Mouse (Mus musculus) lung, embryonic 15.5 days (tissue): ENCODE data around the gene Bicdl1. TPM values are rescaled to one million over a fixed set of nuclear protein-coding genes. Genes with fewer than 3 reads are reported as not detected.

Experiments used
- ATAC-seq: fragments of 200-750 bp; cut with Nextera tagmentation; 2 replicates; pipeline ENCODE4 v1.8.0; 2017; ENCODE audit warnings: moderate number of reproducible peaks, borderline replicate concordance; ENCODE audit not compliant: low FRiP score, low TSS enrichment; ENCODE audit errors: extremely low read depth
- H3K27ac ChIP-seq: fragments of 300-500 bp; sonication (generic); 2 replicates; pipeline ENCODE4 v1.5.1; 2015; ENCODE audit warnings: moderate library complexity, mild to moderate bottlenecking, inconsistent platforms
- H3K27me3 ChIP-seq: fragments of 300-500 bp; sonication (generic); 2 replicates; pipeline ENCODE4 v1.6.1; 2015; ENCODE audit warnings: inconsistent platforms
- H3K36me3 ChIP-seq: fragments of 300-500 bp; sonication (generic); 2 replicates; pipeline ENCODE4 v1.6.1; 2015; ENCODE audit warnings: inconsistent platforms
- H3K4me1 ChIP-seq: fragments of 300-500 bp; sonication (generic); 2 replicates; pipeline ENCODE4 v1.6.1; 2015; ENCODE audit warnings: inconsistent platforms
- H3K4me2 ChIP-seq: fragments of 300-500 bp; sonication (generic); 2 replicates; pipeline ENCODE4 v1.6.1; 2015; ENCODE audit warnings: inconsistent platforms, mild to moderate bottlenecking, moderate library complexity
- H3K4me3 ChIP-seq: fragments of 300-500 bp; sonication (generic); 2 replicates; pipeline ENCODE4 v1.5.1; 2015; ENCODE audit warnings: mild to moderate bottlenecking, inconsistent platforms
- H3K9ac ChIP-seq: fragments of 300-500 bp; sonication (generic); 2 replicates; pipeline ENCODE4 v1.6.1; 2015; ENCODE audit warnings: inconsistent platforms
- H3K9me3 ChIP-seq: fragments of 300-500 bp; sonication (generic); 2 replicates; pipeline ENCODE4 v1.6.1; 2016; ENCODE audit warnings: inconsistent platforms
- WGBS: fragments of 180-500 bp; shearing (Covaris S2); methylation state at CpG from one replicate; pipeline ENCODE4 v1.1.7; 2015; 5-methylcytosine and 5-hydroxymethylcytosine counted together
- polyA plus RNA-seq: library from polyadenylated mRNA; unstranded; fragments of >200 nt; fragmentation: Nextera tagmentation; extraction: Ambion mirVana; gene quantifications from 2 replicates; pipeline ENCODE4 v1.2.1, GENCODE M21; 2015

Gene Bicdl1
- 9.6 and 11.6 TPM in 2 replicates for polyA plus RNA-seq

GRCm38 (mm10) chr5:115731001-115731731 lies at the start of gene Bicdl1:
Gene Bicdl1, minus strand, starts transcription at chr5:115731621.
- H3K9ac ChIP-seq, result no peak within 1 kb of the TSS
- peak within 1 kb of the TSS; percentile 56 for H3K4me3 ChIP-seq
- H3K27ac ChIP-seq, result peak within 1 kb of the TSS; percentile 33
- peaks cover 31% of the 10 kb centered on the region for H3K27me3 ChIP-seq
- H3K36me3 ChIP-seq, result no peaks in the 10 kb centered on the region
- peaks cover 17% of the 10 kb centered on the region for H3K4me1 ChIP-seq
- ATAC-seq, result peak; percentile 83; the same call in 1 of the 2 replicates
- H3K9me3 ChIP-seq, result no peaks in the 10 kb centered on the region
- WGBS, result under 1% methylated on average over 75 of the region's 83 CpGs
- peak within 1 kb of the TSS; percentile 100 for H3K4me2 ChIP-seq

- no peaks in the 10 kb centered on the region for H3K4me1 ChIP-seq
- ATAC-seq, result no peak
- H3K4me2 ChIP-seq, result no peak overlapping the region
- no peak overlapping the region for H3K27ac ChIP-seq
- no peak overlapping the region for H3K9ac ChIP-seq
- WGBS, result 48% methylated on average over 4 of the region's 4 CpGs
- H3K36me3 ChIP-seq, result no peaks in the 10 kb centered on the region
- no peaks in the 10 kb centered on the region for H3K9me3 ChIP-seq
- no peaks in the 10 kb centered on the region for H3K27me3 ChIP-seq
- H3K4me3 ChIP-seq, result no peak overlapping the region
Measured at GRCm38 (mm10) chr5:115776911-115777310, 45.5 kb upstream of the Bicdl1 start.

GRCm38 (mm10) chr5:115775350-115775749 lies 43.9 kb upstream of the Bicdl1 start:
- Histone ChIP-seq H3K4me3 (no peak overlapping the region), H3K9me3 (no peaks in the 10 kb centered on the region), H3K4me2 (no peak overlapping the region), H3K4me1 (no peaks in the 10 kb centered on the region), H3K9ac (no peak overlapping the region), H3K36me3 (no peaks in the 10 kb centered on the region), H3K27me3 (no peaks in the 10 kb centered on the region), H3K27ac (no peak overlapping the region)
- no peak for ATAC-seq
- 60% methylated on average over 4 of the region's 4 CpGs for WGBS

- H3K4me1 ChIP-seq, result no peaks in the 10 kb centered on the region
- WGBS, result 81% methylated on average over 4 of the region's 4 CpGs
- no peak overlapping the region for H3K9ac ChIP-seq
- no peak overlapping the region for H3K4me2 ChIP-seq
- no peak for ATAC-seq
- no peak overlapping the region for H3K4me3 ChIP-seq
- no peak overlapping the region for H3K27ac ChIP-seq
- no peaks in the 10 kb centered on the region for H3K36me3 ChIP-seq
- no peaks in the 10 kb centered on the region for H3K9me3 ChIP-seq
- H3K27me3 ChIP-seq, result no peaks in the 10 kb centered on the region
Measured at GRCm38 (mm10) chr5:115770048-115770447, 38.6 kb upstream of the Bicdl1 start.

- H3K4me1 ChIP-seq, result no peaks in the 10 kb centered on the region
- no peak overlapping the region for H3K4me3 ChIP-seq
- H3K27ac ChIP-seq, result no peak overlapping the region
- H3K9me3 ChIP-seq, result no peaks in the 10 kb centered on the region
- 88% methylated on average over 4 of the region's 4 CpGs for WGBS
- H3K4me2 ChIP-seq, result no peak overlapping the region
- ATAC-seq, result no peak
- no peaks in the 10 kb centered on the region for H3K27me3 ChIP-seq
- H3K9ac ChIP-seq, result no peak overlapping the region
- H3K36me3 ChIP-seq, result no peaks in the 10 kb centered on the region
Measured at GRCm38 (mm10) chr5:115769116-115769515, 37.7 kb upstream of the Bicdl1 start.

GRCm38 (mm10) chr5:115766821-115767220 lies 35.4 kb upstream of the Bicdl1 start:
- Histone ChIP-seq H3K27ac (no peak overlapping the region), H3K4me3 (no peak overlapping the region), H3K9me3 (no peaks in the 10 kb centered on the region), H3K9ac (no peak overlapping the region), H3K36me3 (no peaks in the 10 kb centered on the region), H3K4me2 (no peak overlapping the region), H3K4me1 (no peaks in the 10 kb centered on the region), H3K27me3 (no peaks in the 10 kb centered on the region)
- WGBS, result 69% methylated on average over 8 of the region's 8 CpGs
- no peak for ATAC-seq

- Histone ChIP-seq H3K4me2 (no peak overlapping the region), H3K36me3 (no peaks in the 10 kb centered on the region), H3K9me3 (no peaks in the 10 kb centered on the region), H3K27me3 (no peaks in the 10 kb centered on the region), H3K4me1 (no peaks in the 10 kb centered on the region), H3K27ac (no peak overlapping the region), H3K4me3 (no peak overlapping the region), H3K9ac (no peak overlapping the region)
- ATAC-seq, result no peak
- WGBS, result 70% methylated on average over 2 of the region's 2 CpGs
Measured at GRCm38 (mm10) chr5:115763981-115764380, 32.6 kb upstream of the Bicdl1 start.

GRCm38 (mm10) chr5:115760903-115761302 lies 29.5 kb upstream of the Bicdl1 start:
- H3K27ac ChIP-seq, result no peak overlapping the region
- no peaks in the 10 kb centered on the region for H3K36me3 ChIP-seq
- H3K4me1 ChIP-seq, result no peaks in the 10 kb centered on the region
- 49% methylated on average over 11 of the region's 11 CpGs for WGBS
- no peak overlapping the region for H3K4me3 ChIP-seq
- H3K4me2 ChIP-seq, result no peak overlapping the region
- no peaks in the 10 kb centered on the region for H3K27me3 ChIP-seq
- ATAC-seq, result no peak
- H3K9ac ChIP-seq, result no peak overlapping the region
- no peaks in the 10 kb centered on the region for H3K9me3 ChIP-seq

- Histone ChIP-seq H3K4me1 (no peaks in the 10 kb centered on the region), H3K9me3 (no peaks in the 10 kb centered on the region), H3K9ac (no peak overlapping the region), H3K4me3 (no peak overlapping the region), H3K36me3 (no peaks in the 10 kb centered on the region), H3K4me2 (no peak overlapping the region), H3K27me3 (no peaks in the 10 kb centered on the region), H3K27ac (no peak overlapping the region)
- no peak for ATAC-seq
- 32% methylated on average over 10 of the region's 10 CpGs for WGBS
Measured at GRCm38 (mm10) chr5:115758431-115759180, 27.2 kb upstream of the Bicdl1 start.

GRCm38 (mm10) chr5:115757516-115757915 lies 26.1 kb upstream of the Bicdl1 start:
- Histone ChIP-seq H3K27ac (no peak overlapping the region), H3K36me3 (no peaks in the 10 kb centered on the region), H3K9me3 (no peaks in the 10 kb centered on the region), H3K27me3 (no peaks in the 10 kb centered on the region), H3K9ac (no peak overlapping the region), H3K4me1 (no peaks in the 10 kb centered on the region), H3K4me3 (no peak overlapping the region), H3K4me2 (no peak overlapping the region)
- WGBS, result 82% methylated on average over 8 of the region's 8 CpGs
- no peak for ATAC-seq

- WGBS, result 38% methylated on average over 5 of the region's 7 CpGs
- no peak overlapping the region for H3K4me3 ChIP-seq
- H3K9me3 ChIP-seq, result no peaks in the 10 kb centered on the region
- no peak overlapping the region for H3K9ac ChIP-seq
- no peaks in the 10 kb centered on the region for H3K4me1 ChIP-seq
- no peaks in the 10 kb centered on the region for H3K36me3 ChIP-seq
- ATAC-seq, result no peak
- no peak overlapping the region for H3K4me2 ChIP-seq
- H3K27me3 ChIP-seq, result no peaks in the 10 kb centered on the region
- H3K27ac ChIP-seq, result no peak overlapping the region
Measured at GRCm38 (mm10) chr5:115755501-115755900, 24.1 kb upstream of the Bicdl1 start.

GRCm38 (mm10) chr5:115754831-115755230 lies 23.4 kb upstream of the Bicdl1 start:
- WGBS, result 76% methylated on average over 9 of the region's 9 CpGs
- H3K27me3 ChIP-seq, result no peaks in the 10 kb centered on the region
- H3K4me1 ChIP-seq, result no peaks in the 10 kb centered on the region
- no peaks in the 10 kb centered on the region for H3K36me3 ChIP-seq
- no peaks in the 10 kb centered on the region for H3K9me3 ChIP-seq
- no peak overlapping the region for H3K4me3 ChIP-seq
- H3K9ac ChIP-seq, result no peak overlapping the region
- H3K27ac ChIP-seq, result no peak overlapping the region
- ATAC-seq, result no peak
- no peak overlapping the region for H3K4me2 ChIP-seq
